Mouse (Mus musculus) spleen, postnatal 14 days (tissue): ENCODE results near the gene H2-T24.
"Not testable (repeated sequence)": the region's sequence is repeated elsewhere in the genome, so short reads cannot be mapped to it uniquely, and the experiment has no call there.

Source experiments
- DNase-seq, 2 experiments: peaks; one replicate each; pipeline ENCODE4 v3.0.0; 2021 to 2022; ENCODE audit warnings: low spot score in 2 of 2

Gene H2-T24

DNA sequence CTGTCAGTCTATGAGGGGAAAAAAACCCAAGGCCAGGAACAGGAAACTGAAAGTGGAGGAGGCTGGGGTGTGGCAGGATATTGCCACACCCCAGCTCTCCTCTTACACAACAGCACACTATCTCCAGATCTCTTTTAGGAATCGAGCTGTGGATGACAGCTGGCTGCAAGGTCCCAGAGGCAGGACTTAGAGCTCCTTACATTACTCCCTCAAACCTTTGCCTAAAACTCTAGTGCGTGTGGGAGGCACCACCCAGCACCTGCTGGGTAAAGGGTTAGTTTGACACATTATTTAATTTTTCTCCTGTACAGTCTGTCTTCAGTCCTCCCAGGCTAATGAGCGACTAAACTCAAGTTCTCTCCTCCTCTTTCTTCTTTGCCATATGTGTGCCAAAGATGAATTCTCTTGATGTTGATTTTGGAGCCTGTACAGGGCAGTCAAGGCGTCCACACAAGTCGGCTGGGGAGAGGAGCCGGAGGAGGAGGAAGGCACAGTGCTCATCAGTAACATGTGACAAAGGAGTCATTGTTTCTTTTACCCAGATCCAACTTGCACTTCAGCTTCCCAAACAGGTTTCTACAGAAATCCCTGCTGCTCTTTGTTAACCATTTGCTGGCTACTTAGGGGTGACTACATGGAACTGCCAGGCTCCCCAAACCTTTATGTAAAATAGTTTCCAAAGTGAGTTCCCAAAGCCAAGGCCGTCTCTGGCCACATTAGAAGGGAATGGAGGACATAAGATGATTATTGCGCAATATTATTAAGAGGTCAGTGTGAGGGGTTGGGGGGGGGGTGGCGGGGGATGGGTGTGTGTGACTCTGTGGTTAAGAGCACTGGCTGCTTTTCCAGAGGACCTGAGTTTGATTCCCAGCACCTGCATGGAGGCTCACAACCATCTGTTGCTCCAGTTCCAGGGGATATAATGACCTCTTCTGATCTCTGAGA lies 3.6 kb upstream of the H2-T24 start:
- no peak for DNase-seq

DNA sequence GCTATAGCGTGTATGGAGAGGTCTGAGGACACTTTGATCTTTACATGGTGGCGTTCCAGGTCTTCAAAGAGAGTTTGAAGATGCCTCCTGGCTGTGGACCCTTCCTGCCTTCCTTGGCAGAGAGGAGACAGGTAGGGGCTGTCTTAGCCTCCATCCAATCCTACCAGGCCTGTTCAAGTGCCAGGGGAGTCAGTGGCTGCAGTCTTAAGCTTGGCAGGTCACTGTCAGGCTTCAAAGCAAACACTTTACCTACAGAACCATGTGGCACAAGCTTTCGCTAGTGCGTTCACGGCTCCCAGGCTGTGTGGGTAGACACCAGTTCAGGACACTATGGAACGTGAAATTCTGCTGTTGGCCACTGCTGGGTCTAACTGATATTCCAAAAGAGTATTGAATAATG lies 2.6 kb upstream of the H2-T24 start:
- no peak for DNase-seq

DNA sequence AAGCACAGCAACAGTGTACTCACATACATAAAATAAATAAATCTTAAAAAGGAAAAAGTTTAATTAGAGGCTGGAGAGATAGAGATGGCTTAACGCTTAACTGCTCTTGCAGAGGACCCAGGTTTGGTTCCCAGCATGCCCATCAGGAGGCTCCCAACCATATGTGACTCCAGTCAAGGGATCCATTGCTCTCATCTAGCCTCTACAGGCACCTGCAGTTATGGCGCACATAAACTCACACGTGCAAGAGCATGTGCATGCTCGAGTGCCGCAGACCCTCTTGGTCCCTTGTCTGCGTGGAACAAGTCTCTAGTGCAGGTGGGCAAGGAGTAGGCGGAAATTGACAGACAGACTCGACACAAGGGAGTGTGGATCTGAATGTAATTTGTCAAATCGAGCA lies 1.7 kb upstream of the H2-T24 start:
- no peak for DNase-seq

DNA sequence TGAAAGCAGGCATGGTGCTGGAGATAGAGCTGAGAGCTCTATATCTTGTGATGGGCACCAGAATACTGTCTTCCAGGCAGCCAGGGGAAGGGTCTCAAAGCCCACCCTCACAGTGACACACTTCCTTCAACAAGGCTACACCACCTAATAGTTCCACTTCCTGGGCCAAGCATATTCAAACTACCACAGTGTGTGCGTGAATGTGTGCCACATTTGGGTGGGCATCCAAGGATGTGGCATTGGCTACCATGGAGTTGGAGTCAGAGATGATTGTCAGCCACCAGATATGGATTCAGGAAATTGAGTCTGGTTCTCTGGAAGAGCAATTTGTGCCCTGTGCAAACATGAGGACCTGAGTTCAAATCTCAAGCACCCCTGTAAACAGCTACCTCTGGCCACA lies 949 bp upstream of the H2-T24 start:
- no peak for DNase-seq

DNA sequence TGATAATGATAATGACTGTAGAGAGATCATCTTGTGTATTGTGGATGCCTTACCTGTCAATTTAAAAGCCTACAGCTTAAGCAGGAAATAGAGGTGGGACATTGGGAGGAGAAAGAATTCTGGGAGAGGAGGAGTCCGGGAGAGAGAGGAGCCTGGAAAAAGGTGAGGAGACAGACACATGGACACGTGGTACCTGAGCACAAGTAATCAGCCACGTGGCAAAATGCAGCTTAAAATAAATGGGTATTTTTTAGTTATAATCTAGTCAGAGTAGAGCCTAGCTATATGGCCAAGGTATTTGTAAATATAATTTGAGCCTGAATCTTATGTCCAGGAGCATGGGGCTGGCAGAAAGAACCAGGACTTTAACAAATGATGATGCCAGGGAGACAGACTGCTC lies 841 bp downstream of the H2-T24 start:
- DNase-seq, result no peak

DNA sequence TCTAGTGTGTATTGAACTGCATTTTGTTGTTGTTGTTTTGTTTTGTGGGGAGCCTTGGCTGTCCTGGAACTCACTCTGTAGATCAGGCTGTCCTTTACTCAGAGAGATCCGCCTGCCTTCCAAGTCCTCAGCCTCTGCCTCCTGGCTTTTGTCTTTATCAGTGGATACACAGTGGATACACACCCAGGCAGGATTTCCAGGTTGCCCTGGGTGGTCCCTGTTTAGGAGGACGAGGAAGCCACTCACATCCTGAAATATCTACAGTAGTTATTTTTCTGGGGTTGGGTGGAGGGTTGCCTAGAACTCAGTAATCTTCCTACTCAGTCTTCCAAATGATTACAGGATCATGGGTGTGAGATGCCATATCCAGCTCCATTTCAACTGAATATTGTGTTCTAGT lies 1.4 kb downstream of the H2-T24 start:
- DNase-seq, result no peak

DNA sequence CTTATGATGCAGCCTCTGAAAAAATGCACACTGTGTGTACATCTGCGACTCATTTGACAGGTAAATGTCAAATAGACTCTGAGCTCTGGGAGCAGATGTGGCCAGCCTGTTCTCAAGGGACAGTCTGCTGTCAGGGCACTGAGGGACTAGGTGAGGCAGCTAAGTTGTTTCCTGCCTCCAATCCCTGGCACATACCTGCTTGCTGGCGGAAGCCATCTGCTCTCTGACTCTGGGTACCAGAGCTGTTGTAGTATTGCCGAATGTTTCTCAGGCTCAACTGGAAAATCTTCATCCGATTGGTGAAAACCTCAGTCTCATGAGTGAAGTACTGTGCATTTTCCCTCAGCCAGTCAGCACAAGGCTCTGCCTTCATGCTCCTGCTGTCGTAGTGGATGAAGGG lies 3.3 kb downstream of the H2-T24 start:
- no peak for DNase-seq

DNA sequence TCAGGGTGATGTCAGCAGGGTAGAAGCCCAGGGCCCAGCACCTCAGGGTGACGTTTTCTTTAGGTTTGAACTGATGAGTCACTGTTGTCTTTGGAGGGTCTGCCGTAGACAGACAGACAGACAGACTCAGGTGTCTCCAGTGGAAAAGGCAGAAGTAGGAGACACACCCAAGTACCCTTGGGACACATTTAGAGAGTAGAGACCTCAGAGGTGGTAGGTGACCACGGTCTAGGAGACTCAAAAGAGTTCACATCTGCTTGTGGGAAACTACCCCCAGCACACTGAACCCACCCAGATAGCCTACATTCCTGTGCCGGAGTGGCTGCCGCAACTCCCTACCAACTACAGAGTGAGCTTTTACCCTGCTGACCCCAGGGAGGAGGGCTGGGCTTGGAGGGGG lies 5.4 kb downstream of the H2-T24 start:
- DNase-seq, result no peak

DNA sequence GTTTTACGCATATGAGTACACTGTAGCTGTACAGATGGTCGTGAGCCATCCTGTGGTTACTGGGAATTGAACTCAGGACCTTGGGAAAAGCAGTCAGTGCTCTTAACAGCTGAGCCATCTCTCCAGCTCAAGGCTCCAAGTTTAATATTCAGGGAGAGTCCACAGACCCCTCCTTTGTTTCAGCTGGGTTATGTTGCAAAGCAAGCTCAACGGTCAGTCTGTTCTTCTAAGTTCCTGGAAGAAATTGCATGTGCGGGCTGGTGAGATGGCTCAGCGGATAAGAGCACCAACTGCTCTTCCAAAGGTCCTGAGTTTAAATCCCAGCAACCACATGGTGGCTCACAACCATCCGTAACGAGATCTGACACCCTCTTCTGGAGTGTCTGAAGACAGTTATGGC lies 16.0 kb downstream of the H2-T24 start:
- DNase-seq, result not testable (repeated sequence)

DNA sequence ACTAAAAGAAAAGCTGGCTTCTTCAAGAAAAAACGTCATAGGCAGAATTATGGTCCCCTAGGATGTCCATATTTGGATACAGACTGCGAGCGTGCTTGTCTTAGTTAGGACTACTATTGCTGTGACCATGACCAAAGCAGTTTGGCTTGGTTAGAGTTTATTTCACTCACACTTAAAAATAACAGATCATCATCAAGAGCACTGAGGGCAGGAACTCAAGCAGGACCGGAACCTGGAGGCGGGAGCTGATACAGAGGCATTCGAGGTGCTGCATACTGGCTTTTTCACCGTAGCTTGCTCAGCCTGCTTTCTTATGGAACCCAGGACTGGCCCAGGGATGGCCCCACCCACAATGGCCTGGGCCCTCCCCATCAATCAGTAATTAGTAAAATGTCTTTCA lies 17.0 kb downstream of the H2-T24 start:
- no peak for DNase-seq

DNA sequence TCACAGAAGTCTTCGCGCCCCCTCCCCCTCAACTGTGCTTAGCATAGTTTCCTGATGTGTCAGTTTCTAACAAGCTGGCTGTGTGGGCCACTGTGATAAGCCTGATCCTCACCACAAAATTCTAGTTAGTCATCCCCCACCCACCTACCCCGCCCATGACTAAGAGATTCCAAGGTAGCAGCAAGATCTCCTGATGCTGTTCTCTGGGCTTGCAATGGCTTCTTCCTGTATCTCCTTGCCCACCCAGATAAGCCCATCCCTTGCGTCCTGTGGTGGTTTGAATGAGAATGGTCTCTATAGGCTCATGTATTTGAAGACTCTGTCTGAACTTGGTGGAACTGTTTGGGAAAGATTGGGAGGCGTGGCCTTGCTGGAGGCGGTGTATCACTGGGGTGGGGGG lies 18.4 kb downstream of the H2-T24 start:
- DNase-seq, result peak in 1 of 2 experiments; percentile 56

DNA sequence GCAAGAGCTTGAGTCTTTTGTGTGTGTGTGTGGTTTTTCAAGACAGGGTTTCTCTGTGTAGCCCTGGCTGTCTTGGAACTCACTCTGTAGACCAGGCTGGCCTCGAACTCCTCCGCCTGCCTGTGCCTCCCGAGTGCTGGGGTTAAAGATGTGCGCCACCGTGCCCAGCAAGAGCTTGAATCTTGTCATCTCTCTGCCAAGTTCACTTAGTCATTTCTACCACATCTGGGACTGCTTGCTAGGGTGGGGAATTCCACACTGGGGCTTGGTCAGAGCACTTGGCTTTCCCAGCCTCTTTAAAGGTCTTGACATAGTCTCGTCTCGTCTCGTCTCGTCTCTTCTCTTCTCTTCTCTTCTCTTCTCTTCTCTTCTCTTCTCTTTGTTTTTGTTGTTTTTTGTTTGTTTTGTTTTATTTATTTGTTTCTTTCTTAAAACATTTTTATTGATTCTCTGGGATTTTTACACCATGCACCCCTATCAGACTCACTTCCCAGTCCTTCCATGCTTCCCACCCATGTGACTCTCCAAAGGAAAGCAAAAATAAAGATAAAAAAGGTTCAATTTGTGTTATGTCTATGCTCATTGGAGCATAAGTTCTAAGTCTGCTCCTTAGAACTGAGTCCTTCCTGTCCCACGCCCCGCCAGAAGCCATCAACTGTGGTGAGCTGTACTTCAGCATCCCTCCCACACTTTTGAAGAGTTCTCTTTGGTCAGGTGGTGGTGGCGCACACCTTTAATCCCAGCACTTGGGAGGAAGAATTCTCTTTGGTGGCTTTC lies 19.1 kb downstream of the H2-T24 start:
- peak in 1 of 2 experiments; percentile 53 for DNase-seq

DNA sequence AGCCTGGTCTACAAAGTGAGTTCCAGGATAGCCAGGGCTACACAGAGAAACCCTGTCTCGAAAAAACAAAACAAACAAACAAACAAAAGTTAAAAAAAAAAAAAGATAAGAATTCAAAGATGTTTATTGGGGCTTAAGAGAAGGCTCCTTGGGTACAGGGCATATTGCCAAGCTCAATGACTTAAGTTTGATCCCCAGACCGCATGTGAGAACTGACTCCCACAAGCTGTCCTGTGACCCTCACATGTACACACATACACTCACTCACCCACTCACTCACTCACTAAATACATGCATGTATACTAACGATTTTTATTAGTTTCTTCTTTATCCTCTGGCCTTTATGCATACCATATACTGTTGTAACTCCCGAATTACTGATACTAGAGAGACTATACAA lies 20.0 kb downstream of the H2-T24 start:
- no peak for DNase-seq

DNA sequence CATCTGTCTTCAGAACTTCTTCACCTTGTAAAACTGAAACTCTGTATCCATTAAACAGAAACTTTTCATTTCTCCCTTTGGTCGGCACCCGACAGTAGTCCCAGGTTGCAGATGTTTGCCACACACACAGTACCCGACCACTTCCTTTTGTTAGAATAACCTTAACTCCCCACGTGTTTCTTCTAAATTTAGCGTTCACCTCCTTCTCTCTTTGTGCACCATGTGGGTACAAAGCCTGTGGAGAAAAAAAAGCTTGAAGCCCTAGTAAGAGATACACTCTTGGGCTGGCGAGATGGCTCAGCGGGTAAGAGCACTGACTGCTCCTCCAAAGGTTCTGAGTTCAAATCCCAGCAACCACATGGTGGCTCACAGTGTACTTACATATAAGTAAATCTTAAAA lies 21.0 kb downstream of the H2-T24 start:
- DNase-seq, result peak in 1 of 2 experiments; percentile 39

DNA sequence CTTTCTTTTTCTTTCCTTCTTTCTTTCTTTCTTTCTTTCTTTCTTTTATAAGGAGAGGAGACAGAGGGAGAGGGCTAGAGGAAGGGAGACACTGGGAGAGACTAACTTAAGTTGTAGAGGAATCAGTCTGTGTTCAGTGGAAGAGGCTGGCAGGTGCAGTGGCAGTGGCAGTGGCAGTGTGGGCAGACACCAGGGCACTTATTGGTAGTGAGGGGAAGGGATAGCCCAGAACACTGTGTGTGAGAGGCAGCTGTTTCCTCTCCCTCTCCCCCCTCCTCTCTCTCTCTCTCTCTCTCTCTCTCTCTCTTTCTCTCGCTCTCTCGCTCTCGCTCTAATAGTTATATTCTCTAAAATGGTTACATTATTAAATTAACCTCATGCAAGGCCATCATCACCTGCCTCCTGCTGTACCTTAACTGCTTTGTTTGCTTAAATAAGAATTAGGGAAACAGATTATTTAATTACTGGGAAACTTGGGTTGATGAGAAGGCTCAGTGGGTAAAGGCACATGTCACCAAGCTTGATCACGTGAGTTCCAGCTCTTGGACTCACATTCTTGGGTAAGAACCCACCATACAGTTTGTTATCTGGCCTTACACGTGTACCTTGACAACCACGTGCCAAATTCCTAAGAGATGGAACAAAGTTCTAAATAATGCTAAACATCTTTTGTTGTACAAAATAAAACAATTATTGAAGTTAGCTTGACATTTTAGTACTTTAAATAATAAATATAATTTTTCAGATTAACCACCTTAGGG lies 21.6 kb downstream of the H2-T24 start:
- DNase-seq, result no peak

DNA sequence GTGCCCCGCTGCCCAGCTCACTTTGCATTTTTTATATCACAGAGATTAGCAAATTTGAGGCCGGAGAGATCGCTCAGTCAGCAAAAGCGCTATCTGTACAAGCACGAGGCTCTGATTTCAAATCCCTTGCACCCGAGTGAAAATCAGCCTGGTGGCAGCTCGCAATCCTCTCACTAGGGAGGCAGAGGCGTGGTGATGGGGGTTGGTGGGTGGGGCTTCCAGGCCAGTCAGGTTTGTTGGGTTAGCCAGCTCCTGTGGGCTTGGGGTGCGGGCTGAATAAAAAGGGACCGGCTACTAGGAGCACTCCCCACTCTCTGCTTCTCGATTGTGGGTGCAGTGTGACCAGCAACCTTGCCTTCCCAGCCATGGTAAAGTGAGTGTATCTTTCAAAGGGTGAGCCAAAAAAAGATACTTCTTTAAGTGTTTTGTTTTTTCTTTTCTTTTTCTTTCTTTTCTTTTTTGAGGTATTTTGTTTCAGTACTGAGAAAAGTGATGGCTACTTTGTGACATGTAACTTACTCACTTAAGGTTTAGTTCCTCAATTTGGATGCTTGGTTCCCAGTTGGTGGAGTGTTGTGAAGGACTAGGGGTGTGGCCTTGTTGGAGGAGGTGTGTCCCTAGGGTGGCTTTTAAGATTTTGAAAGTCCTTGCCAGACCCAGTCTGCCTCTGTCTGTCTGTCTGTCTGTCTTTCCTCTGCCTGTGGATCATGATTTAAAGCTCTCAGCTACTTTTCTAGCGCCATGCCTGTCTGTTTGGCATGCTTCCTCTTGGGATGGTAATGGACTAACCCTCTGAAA lies 22.4 kb downstream of the H2-T24 start:
- peak; percentile 51 to 58 for DNase-seq

DNA sequence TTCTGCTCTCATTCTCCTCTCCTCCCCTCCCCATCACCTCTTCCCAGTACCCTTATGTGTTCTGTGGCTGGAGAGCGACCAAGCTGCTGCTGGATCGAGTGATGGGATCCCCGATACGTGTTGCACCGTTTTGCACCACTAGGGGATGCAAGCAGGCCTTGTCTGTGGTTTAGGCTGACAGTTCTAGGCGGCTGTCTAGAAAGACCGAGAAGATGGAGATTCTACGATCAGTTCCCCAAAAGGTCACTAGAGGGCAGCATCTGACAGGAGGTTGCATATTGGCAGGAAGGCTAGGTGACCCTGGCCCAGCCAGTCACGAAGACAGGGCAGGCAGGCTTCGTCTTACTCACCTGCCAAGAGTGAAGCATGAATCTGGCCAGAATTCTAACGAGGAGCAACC lies 23.4 kb downstream of the H2-T24 start:
- DNase-seq, result peak; percentile 93 to 99

DNA sequence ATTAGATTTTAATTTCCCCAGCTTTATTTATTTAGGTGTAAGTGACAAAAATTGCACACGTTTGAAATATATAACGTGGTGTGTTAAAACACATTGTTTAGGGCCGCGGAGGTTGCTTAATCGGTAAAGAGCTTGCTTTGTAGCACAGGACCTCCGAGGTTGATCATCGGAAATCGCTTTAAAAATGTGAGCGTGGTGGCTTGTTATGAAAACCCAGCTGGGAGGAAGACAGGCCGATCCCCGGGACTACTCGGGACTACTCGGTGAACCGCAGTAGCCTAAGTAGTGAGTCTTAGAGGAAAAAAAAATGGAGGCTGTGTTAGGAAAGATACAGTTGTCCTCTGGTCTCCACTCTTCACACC lies 25.5 kb downstream of the H2-T24 start:
- no peak for DNase-seq

DNA sequence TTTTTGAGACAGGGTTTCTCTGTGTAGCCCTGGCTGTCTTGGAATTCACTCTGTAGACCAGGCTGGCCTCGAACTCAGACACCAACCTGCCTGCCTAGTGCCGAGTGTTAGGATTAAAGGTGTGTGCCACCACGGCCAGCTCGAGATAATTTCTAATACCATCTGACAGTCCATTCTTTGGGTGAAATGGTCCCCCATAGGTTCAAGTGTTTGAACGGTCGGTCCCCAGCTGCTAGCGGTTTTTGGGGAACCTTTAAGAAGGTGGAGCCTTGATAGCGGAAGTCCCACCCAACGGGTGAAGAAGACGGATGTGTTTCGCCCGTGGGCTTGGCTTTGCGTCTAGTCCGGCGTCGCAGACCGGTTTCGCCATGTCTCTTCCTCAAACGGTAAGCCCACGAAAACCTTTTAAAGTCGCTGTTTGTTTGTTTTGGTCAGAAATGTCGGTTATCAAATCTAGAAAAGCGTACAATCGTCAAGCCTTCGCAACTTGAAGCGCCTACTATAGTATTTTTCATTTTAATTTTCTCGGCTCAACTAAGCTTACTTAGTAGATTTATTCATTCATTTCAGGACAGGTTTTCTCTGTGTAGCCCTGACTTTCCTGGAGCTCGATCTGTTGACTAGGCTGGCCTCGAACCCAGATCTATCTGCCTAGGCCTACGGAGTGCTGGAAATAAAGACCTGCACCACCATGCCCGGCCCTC lies 26.0 kb downstream of the H2-T24 start:
- peak; percentile 64 to 69 for DNase-seq

DNA sequence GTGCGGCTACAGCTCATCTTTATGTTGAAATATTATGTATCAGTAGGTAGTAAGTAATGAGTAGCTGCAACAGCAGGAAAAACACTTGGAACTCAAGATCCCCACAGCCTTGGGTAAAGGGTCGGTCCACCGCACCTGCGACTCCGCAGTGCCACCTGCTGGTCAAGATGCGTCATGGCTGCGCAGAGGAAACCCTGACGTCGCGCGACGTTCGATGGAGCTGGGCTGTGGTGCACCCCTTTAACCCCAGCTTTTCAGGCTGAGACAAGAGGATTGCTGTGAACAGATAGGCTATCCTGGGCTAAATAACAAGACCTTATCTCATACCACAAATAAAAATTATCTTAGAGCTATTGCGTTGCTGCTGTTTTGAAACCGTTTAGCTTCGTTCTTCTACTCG lies 26.7 kb downstream of the H2-T24 start:
- peak; percentile 67 to 80 for DNase-seq

DNA sequence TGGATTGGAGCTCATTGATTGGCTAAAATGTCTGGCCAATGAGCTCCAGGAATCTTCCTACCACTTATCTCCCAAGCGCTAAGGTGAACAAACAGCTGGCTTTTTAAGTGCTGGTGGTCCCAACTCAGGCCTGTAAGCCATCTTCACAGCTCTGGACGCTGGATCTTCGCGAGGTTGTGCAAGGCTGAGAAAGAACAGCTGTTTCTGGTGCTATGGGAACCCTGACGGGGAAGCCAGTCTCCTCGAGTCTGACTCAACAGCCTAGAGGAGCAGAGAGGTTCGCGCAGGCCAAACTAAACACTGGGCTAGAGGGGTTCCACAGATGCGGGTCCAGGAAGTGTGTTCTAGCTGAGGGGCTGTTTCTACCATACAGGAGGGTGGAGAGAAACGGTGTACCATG lies 28.6 kb downstream of the H2-T24 start:
- no peak for DNase-seq
